Mouse (Mus musculus): ENCODE measurements around the gene Foxp1.

The Foxp1 gene

GRCm38 (mm10) chr6:99350566-99350965 lies 172.0 kb downstream of the Foxp1 start:
- DNase-seq: no peak

- no peak for DNase-seq
Observed at GRCm38 (mm10) chr6:99350156-99350555, 172.4 kb downstream of the Foxp1 start.

- DNase-seq: no peak
Observed at GRCm38 (mm10) chr6:99347836-99348235, 174.7 kb downstream of the Foxp1 start.

GRCm38 (mm10) chr6:99344966-99345365 lies 177.6 kb downstream of the Foxp1 start:
- no peak for DNase-seq

- no peak for DNase-seq
Observed at GRCm38 (mm10) chr6:99344357-99344756, 178.2 kb downstream of the Foxp1 start.

- no peak for DNase-seq
Observed at GRCm38 (mm10) chr6:99343815-99344214, 178.7 kb downstream of the Foxp1 start.

GRCm38 (mm10) chr6:99342416-99342815 lies 180.1 kb downstream of the Foxp1 start:
- DNase-seq: no peak

GRCm38 (mm10) chr6:99340902-99341301 lies 181.6 kb downstream of the Foxp1 start:
- DNase-seq: no peak

GRCm38 (mm10) chr6:99339986-99340721 lies 182.4 kb downstream of the Foxp1 start:
- no peak for DNase-seq

GRCm38 (mm10) chr6:99339343-99339620 lies 183.2 kb downstream of the Foxp1 start:
- DNase-seq: no peak

- DNase-seq: no peak
Observed at GRCm38 (mm10) chr6:99338593-99339342, 183.8 kb downstream of the Foxp1 start.

GRCm38 (mm10) chr6:99338174-99338573 lies 184.3 kb downstream of the Foxp1 start:
- no peak for DNase-seq

GRCm38 (mm10) chr6:99337575-99337974 lies 184.9 kb downstream of the Foxp1 start:
- DNase-seq: no peak

GRCm38 (mm10) chr6:99336191-99336590 lies 186.3 kb downstream of the Foxp1 start:
- no peak for DNase-seq

- no peak for DNase-seq
Observed at GRCm38 (mm10) chr6:99335174-99335830, 187.2 kb downstream of the Foxp1 start.

- DNase-seq: no peak
Observed at GRCm38 (mm10) chr6:99334255-99334654, 188.3 kb downstream of the Foxp1 start.

- no peak for DNase-seq
Observed at GRCm38 (mm10) chr6:99333127-99333526, 189.4 kb downstream of the Foxp1 start.

- DNase-seq: no peak
Observed at GRCm38 (mm10) chr6:99330169-99330568, 192.4 kb downstream of the Foxp1 start.

- no peak for DNase-seq
Observed at GRCm38 (mm10) chr6:99328634-99329033, 193.9 kb downstream of the Foxp1 start.

- no peak for DNase-seq
Observed at GRCm38 (mm10) chr6:99328146-99328545, 194.4 kb downstream of the Foxp1 start.

- DNase-seq: no peak
Observed at GRCm38 (mm10) chr6:99327721-99328120, 194.8 kb downstream of the Foxp1 start.

GRCm38 (mm10) chr6:99325881-99326280 lies 196.6 kb downstream of the Foxp1 start:
- DNase-seq: no peak

- DNase-seq: no peak
Observed at GRCm38 (mm10) chr6:99325461-99325860, 197.1 kb downstream of the Foxp1 start.
